Mouse (Mus musculus): Measurements from ENCODE around the gene Tlr3. TPM values are rescaled to one million over a fixed set of nuclear protein-coding genes. Genes with fewer than 3 reads are reported as not detected.

The Tlr3 gene
- total RNA-seq (2021), result 1 to 10 TPM; 6.5 to 7.7 TPM
- long read RNA-seq, experiment 1, partial matches to known transcripts, result 2 of 3 reads
- long read RNA-seq, experiment 1, other reads (novel, unspliced or antisense), result 1 of 3 reads
- long read RNA-seq, experiment 2, full-length matches to known transcripts, result 1 of 5 reads
- long read RNA-seq, experiment 2, partial matches to known transcripts, result 0 of 5 reads
- long read RNA-seq, experiment 2, other reads (novel, unspliced or antisense), result 4 of 5 reads

GRCm38 (mm10) chr8:45410882-45411281 is at the start of gene Tlr3:
Gene Tlr3 (minus strand): TSS chr8:45411080.
- no peak for DNase-seq (ENCODE audit: low spot score in 2 of 2)

- no peak for DNase-seq (ENCODE audit: low spot score in 2 of 2)
These were observed 47.0 kb upstream of the Tlr3 start for GRCm38 (mm10) chr8:45457874-45458273.

GRCm38 (mm10) chr8:45454426-45454825 is 43.5 kb upstream of the Tlr3 start:
- peak; percentile 56 to 90 for DNase-seq (ENCODE audit: low spot score in 2 of 2)

- DNase-seq (ENCODE audit: low spot score in 2 of 2), result no peak
These were observed 41.2 kb upstream of the Tlr3 start for GRCm38 (mm10) chr8:45452115-45452514.

- no peak for DNase-seq (ENCODE audit: low spot score in 2 of 2)
These were observed 38.0 kb upstream of the Tlr3 start for GRCm38 (mm10) chr8:45448842-45449241.

GRCm38 (mm10) chr8:45448257-45448656 is 37.4 kb upstream of the Tlr3 start:
- no peak for DNase-seq (ENCODE audit: low spot score in 2 of 2)

GRCm38 (mm10) chr8:45438899-45439535 is 28.1 kb upstream of the Tlr3 start:
- DNase-seq (ENCODE audit: low spot score in 2 of 2), result peak; percentile 27 to 82

- DNase-seq (ENCODE audit: low spot score in 2 of 2), result no peak
These were observed 9.3 kb upstream of the Tlr3 start for GRCm38 (mm10) chr8:45420151-45420550.

GRCm38 (mm10) chr8:45414965-45415364 is 4.1 kb upstream of the Tlr3 start:
- peak in 1 of 2 experiments; percentile 26 for DNase-seq (ENCODE audit: low spot score in 2 of 2)

- peak; percentile 36 to 42 for DNase-seq (ENCODE audit: low spot score in 2 of 2)
These were observed 567 bp downstream of the Tlr3 start for GRCm38 (mm10) chr8:45410146-45410880.

- no peak for DNase-seq (ENCODE audit: low spot score in 2 of 2)
These were observed 1.2 kb downstream of the Tlr3 start for GRCm38 (mm10) chr8:45409702-45410101.

- DNase-seq (ENCODE audit: low spot score in 2 of 2), result no peak
These were observed 27.6 kb downstream of the Tlr3 start for GRCm38 (mm10) chr8:45383250-45383649.

- peak in 1 of 2 experiments; percentile 4 for DNase-seq (ENCODE audit: low spot score in 2 of 2)
These were observed 28.9 kb downstream of the Tlr3 start, which contains the start of gene Fam149a for GRCm38 (mm10) chr8:45381963-45382347. Gene Fam149a (minus strand): TSS chr8:45382291.

GRCm38 (mm10) chr8:45381075-45381962 is 29.6 kb downstream of the Tlr3 start:
- no peak for DNase-seq (ENCODE audit: low spot score in 2 of 2)

GRCm38 (mm10) chr8:45380598-45380997 is 30.3 kb downstream of the Tlr3 start:
- no peak for DNase-seq (ENCODE audit: low spot score in 2 of 2)

GRCm38 (mm10) chr8:45374071-45374470 is 36.8 kb downstream of the Tlr3 start:
- no peak for DNase-seq (ENCODE audit: low spot score in 2 of 2)

- DNase-seq (ENCODE audit: low spot score in 2 of 2), result no peak
These were observed 43.7 kb downstream of the Tlr3 start for GRCm38 (mm10) chr8:45367154-45367553.

- DNase-seq (ENCODE audit: low spot score in 2 of 2), result no peak
These were observed 47.7 kb downstream of the Tlr3 start for GRCm38 (mm10) chr8:45363220-45363619.

- DNase-seq (ENCODE audit: low spot score in 2 of 2), result peak; percentile 9 to 41
These were observed 48.6 kb downstream of the Tlr3 start for GRCm38 (mm10) chr8:45362323-45362722.

- peak in 1 of 2 experiments; percentile 7 for DNase-seq (ENCODE audit: low spot score in 2 of 2)
These were observed 51.7 kb downstream of the Tlr3 start for GRCm38 (mm10) chr8:45359091-45359605.

All from layer of hippocampus, postnatal 14 days (tissue).